7 mouse cellular contexts compared by ENCODE assay signal in the genomic region with DNA sequence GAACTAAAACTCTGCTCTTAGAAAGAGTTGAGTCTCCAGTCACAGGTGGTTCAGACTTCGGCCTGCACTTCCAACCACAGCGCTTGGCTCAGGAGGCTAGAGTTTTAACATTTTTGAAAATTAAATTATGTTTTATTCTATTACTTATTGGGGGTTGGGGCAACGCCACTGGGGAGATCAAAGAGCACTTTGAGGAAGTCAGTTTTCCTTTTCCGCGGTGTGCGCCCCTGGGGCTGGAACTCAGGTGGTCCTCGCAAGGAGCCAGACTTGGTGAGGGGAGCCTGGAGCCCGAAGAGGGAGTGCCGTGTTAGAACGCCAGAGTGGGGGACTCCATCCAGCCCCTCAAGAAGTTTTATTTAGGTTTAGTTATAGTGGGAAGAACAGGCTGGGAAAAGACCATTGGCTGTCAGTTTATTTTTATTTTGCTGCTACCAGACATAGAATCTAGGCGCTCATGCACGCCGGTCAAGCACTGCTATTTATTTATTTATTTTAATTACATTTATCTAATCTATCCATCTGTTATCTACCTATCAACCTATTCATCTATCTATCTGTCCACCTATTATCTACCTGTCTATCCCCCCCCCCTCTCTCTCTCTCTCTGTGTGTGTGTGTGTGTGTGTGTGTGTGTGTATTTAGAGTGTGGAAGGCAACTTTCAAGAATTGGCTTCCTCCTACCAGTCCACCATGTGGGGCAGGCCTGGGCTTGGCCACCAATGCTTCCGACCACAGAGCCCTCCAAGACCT. TPM values are rescaled to one million over a fixed set of nuclear protein-coding genes. Genes with fewer than 3 reads are reported as not detected.
DNase-seq lines count a peak whose midpoint lies in the region; ATAC-seq and TF ChIP-seq lines count a peak whose summit lies in the region.

No protein-coding gene starts in this region.

- TF ChIP-seq CTCF in stomach, postnatal 0 days (IDR thresholded peaks at IDR 0.05; ENCODE audit: low read depth), result no peak

- H3K9me3 ChIP-seq in liver, embryonic 13.5 days (replicated peaks), result no peaks in the 10 kb centered on the region
- H3K9me3 ChIP-seq in stomach, postnatal 0 days (ENCODE audit: control insufficient read depth, low read length), result no peaks in the 10 kb centered on the region

- no peaks in the 10 kb centered on the region for H3K27me3 ChIP-seq in liver, embryonic 13.5 days
- H3K27me3 ChIP-seq in stomach, postnatal 0 days (ENCODE audit: control insufficient read depth, insufficient read depth, low read length), result no peaks in the 10 kb centered on the region

- peak overlapping the region; percentile 90 for H3K4me2 ChIP-seq in liver, embryonic 13.5 days
- H3K4me2 ChIP-seq in stomach, postnatal 0 days (replicated peaks; ENCODE audit: low read depth), result peak overlapping the region; percentile 85

- no peak for TF ChIP-seq EP300 in stomach, postnatal 0 days (optimal IDR thresholded peaks at IDR 0.05)

- H3K27ac ChIP-seq in liver, embryonic 13.5 days, result peak overlapping the region; percentile 58
- H3K27ac ChIP-seq in stomach, postnatal 0 days (replicated peaks), result no peak overlapping the region

- 22% methylated on average over 14 of the region's 14 CpGs for WGBS in liver, embryonic 13.5 days (ENCODE audit: insufficient replicate concordance)
- WGBS in stomach, postnatal 0 days, result 53% methylated on average over 14 of the region's 14 CpGs

- peaks cover 67% of the 10 kb centered on the region for H3K4me1 ChIP-seq in liver, embryonic 13.5 days (replicated peaks)
- peaks cover 3% of the 10 kb centered on the region; the same call in 1 of the 2 replicates for H3K4me1 ChIP-seq in stomach, postnatal 0 days (replicated peaks; ENCODE audit: control insufficient read depth, insufficient read depth)

- 0 out of 4 replicates have a peak, but pooled peaks have one; percentile 5 to 19 for ATAC-seq in hematopoietic stem cell, adult 5-6 weeks (replicated peaks in 1 of 2; ENCODE audit: insufficient read depth in 1 of 2, low FRiP score in 2 of 2, low TSS enrichment in 1 of 2, low read depth in 1 of 2, poor library complexity in 2 of 2, severe bottlenecking in 2 of 2)
- ATAC-seq in liver, embryonic 13.5 days (ENCODE audit: low read depth), result no peak
- no peak for ATAC-seq in stomach, postnatal 0 days (ENCODE audit: low FRiP score, low TSS enrichment)
- no peak for ATAC-seq in frontal cortex, adult (ENCODE audit: low TSS enrichment)

- H3K9ac ChIP-seq in liver, embryonic 13.5 days, result peak overlapping the region; percentile 82
- H3K9ac ChIP-seq in stomach, postnatal 0 days (ENCODE audit: low read length), result no peak overlapping the region

- H3K4me3 ChIP-seq in liver, embryonic 13.5 days (replicated peaks), result peak overlapping the region; percentile 76
- H3K4me3 ChIP-seq in stomach, postnatal 0 days (ENCODE audit: low read depth, low read length), result 0 out of 2 replicates have a peak overlapping the region, but pooled peaks have one; percentile 61

- H3K36me3 ChIP-seq in liver, embryonic 13.5 days, result no peaks in the 10 kb centered on the region
- no peaks in the 10 kb centered on the region for H3K36me3 ChIP-seq in stomach, postnatal 0 days (ENCODE audit: control insufficient read depth, insufficient read depth, low read length)

- peak; percentile 37 for DNase-seq in thymus, postnatal 14 days
- DNase-seq in thymus, postnatal 25 days, result no peak
- no peak for DNase-seq in liver, embryonic 13.5 days
- DNase-seq in stomach, postnatal 0 days (ENCODE audit: low spot score), result no peak
- no peak for DNase-seq in urinary bladder, postnatal 4 days (ENCODE audit: low spot score in 2 of 2)

RNA-seq across cellular contexts. Expression of gene Elf2, which starts 19.3 kb away (rescaled TPM):
- 173 and 205 TPM in 2 replicates for total RNA-seq in hematopoietic stem cell, adult 5-6 weeks (2017)
- 24.0 and 24.4 TPM in 2 replicates for polyA plus RNA-seq in liver, embryonic 13.5 days (2015; fragmentation: Nextera tagmentation; extraction: Ambion mirVana)
- polyA plus RNA-seq in stomach, postnatal 0 days (2015; fragmentation: Nextera tagmentation; extraction: Ambion mirVana), result 32.4 and 36.3 TPM in 2 replicates

RNA-seq across cellular contexts. Expression of gene Mgarp, which starts 36.8 kb away (rescaled TPM):
- not detected in 2 replicates for total RNA-seq in hematopoietic stem cell, adult 5-6 weeks (2017)
- polyA plus RNA-seq in liver, embryonic 13.5 days (2015; fragmentation: Nextera tagmentation; extraction: Ambion mirVana), result 1.1 TPM in 2 replicates
- polyA plus RNA-seq in stomach, postnatal 0 days (2015; fragmentation: Nextera tagmentation; extraction: Ambion mirVana), result 0.73 and 0.82 TPM in 2 replicates

RNA-seq across cellular contexts. Expression of gene Ndufc1, which starts 49.1 kb away (rescaled TPM):
- 41.9 and 90.6 TPM in 2 replicates for total RNA-seq in hematopoietic stem cell, adult 5-6 weeks (2017)
- polyA plus RNA-seq in liver, embryonic 13.5 days (2015; fragmentation: Nextera tagmentation; extraction: Ambion mirVana), result 563 and 588 TPM in 2 replicates
- 884 and 979 TPM in 2 replicates for polyA plus RNA-seq in stomach, postnatal 0 days (2015; fragmentation: Nextera tagmentation; extraction: Ambion mirVana)

RNA-seq across cellular contexts. Expression of gene Naa15, which starts 55.2 kb away (rescaled TPM):
- total RNA-seq in hematopoietic stem cell, adult 5-6 weeks (2017), result 76.8 and 131 TPM in 2 replicates
- 34.5 and 47.1 TPM in 2 replicates for polyA plus RNA-seq in liver, embryonic 13.5 days (2015; fragmentation: Nextera tagmentation; extraction: Ambion mirVana)
- polyA plus RNA-seq in stomach, postnatal 0 days (2015; fragmentation: Nextera tagmentation; extraction: Ambion mirVana), result 16.3 and 19.0 TPM in 2 replicates

Comparison
In these comparisons a context has a peak if more than half of its experiments do, and no peak if none do; other contexts are left out.
1. ATAC-seq: peak in hematopoietic stem cell, adult 5-6 weeks (2 of 2); none in liver, embryonic 13.5 days (single experiment), stomach, postnatal 0 days (single experiment) and frontal cortex, adult (single experiment).